Mouse (Mus musculus) lung, embryonic 16.5 days (tissue): Measurements from ENCODE around the gene Rhox3h. TPM values are rescaled to one million over a fixed set of nuclear protein-coding genes. Genes with fewer than 3 reads are reported as not detected.

ENCODE experiments used
- polyA plus RNA-seq: library from polyadenylated mRNA; unstranded; fragments of >200 nt; fragmentation: Nextera tagmentation; extraction: Ambion mirVana; gene quantifications from 2 replicates; pipeline ENCODE4 v1.2.1, GENCODE M21; 2015

The Rhox3h gene
- polyA plus RNA-seq, 1 experiment from 2014 or later, result not detected

Other genes with a start within 250 kb of the Rhox3h start
- gene Rhox4b, start 236.3 kb downstream of the Rhox3h start, polyA plus RNA-seq, result 0.30 TPM in 1 of 2 replicates, not detected in the other
- gene Rhox2c, start 215.1 kb downstream of the Rhox3h start, polyA plus RNA-seq, result not detected in 2 replicates
- not detected in 2 replicates for gene Rhox3c, start 210.2 kb downstream of the Rhox3h start, polyA plus RNA-seq
- not detected in 2 replicates for gene Rhox4c, start 188.4 kb downstream of the Rhox3h start, polyA plus RNA-seq
- gene Rhox2d, start 175.3 kb downstream of the Rhox3h start, polyA plus RNA-seq, result not detected in 2 replicates
- gene Rhox4d, start 154.4 kb downstream of the Rhox3h start, polyA plus RNA-seq, result not detected in 2 replicates
- not detected in 2 replicates for gene Rhox2e, start 138.3 kb downstream of the Rhox3h start, polyA plus RNA-seq
- gene Rhox3e, start 126.7 kb downstream of the Rhox3h start, polyA plus RNA-seq, result not detected in 2 replicates
- gene Rhox4e, start 111.4 kb downstream of the Rhox3h start, polyA plus RNA-seq, result not detected in 2 replicates
- gene Rhox2f, start 97.4 kb downstream of the Rhox3h start, polyA plus RNA-seq, result not detected in 2 replicates
- not detected in 2 replicates for gene Rhox3f, start 87.8 kb downstream of the Rhox3h start, polyA plus RNA-seq
- not detected in 2 replicates for gene Rhox4f, start 61.1 kb downstream of the Rhox3h start, polyA plus RNA-seq
- gene Rhox3g, start 40.2 kb downstream of the Rhox3h start, polyA plus RNA-seq, result not detected in 2 replicates
- gene Rhox2g, start 25.3 kb downstream of the Rhox3h start, polyA plus RNA-seq, result not detected in 2 replicates
- not detected in 2 replicates for gene Rhox4g, start 17.4 kb downstream of the Rhox3h start, polyA plus RNA-seq
- not detected in 2 replicates for gene Rhox2h, start 4.5 kb upstream of the Rhox3h start, polyA plus RNA-seq
- gene Rhox5, start 136.1 kb upstream of the Rhox3h start, polyA plus RNA-seq, result 3.1 and 3.2 TPM in 2 replicates
- gene Rhox6, start 158.1 kb upstream of the Rhox3h start, polyA plus RNA-seq, result not detected in 2 replicates
- not detected in 2 replicates for gene Rhox7a, start 162.9 kb upstream of the Rhox3h start, polyA plus RNA-seq
- gene Rhox8, start 210.2 kb upstream of the Rhox3h start, polyA plus RNA-seq, result not detected in 2 replicates
- not detected in 2 replicates for gene Rhox7b, start 228.5 kb upstream of the Rhox3h start, polyA plus RNA-seq
- gene Rhox9, start 233.0 kb upstream of the Rhox3h start, polyA plus RNA-seq, result not detected in 2 replicates